Mouse (Mus musculus): ENCODE measurements at regions not wholly inside any gene's neighbourhood (a gene's known extent, or its start where the extent isn't known, plus 50 kb on each side); places are given as distances from the start of the nearest gene placed in this dataset.

GRCm38 (mm10) chr2:57185151-57185550 lies 52.3 kb upstream of the Gpd2 start:
- no peak for DNase-seq

GRCm38 (mm10) chr2:57183108-57183507 lies 54.3 kb upstream of the Gpd2 start:
- DNase-seq, result peak in 1 of 2 experiments; percentile 15

GRCm38 (mm10) chr2:57181692-57182541 lies 55.5 kb upstream of the Gpd2 start:
- DNase-seq, result peak; percentile 95 to 96

GRCm38 (mm10) chr2:57181350-57181691 lies 56.1 kb upstream of the Gpd2 start:
- DNase-seq, result no peak

GRCm38 (mm10) chr2:57178056-57178455 lies 54.3 kb upstream of the Nr4a2 start:
- no peak for DNase-seq

DNA sequence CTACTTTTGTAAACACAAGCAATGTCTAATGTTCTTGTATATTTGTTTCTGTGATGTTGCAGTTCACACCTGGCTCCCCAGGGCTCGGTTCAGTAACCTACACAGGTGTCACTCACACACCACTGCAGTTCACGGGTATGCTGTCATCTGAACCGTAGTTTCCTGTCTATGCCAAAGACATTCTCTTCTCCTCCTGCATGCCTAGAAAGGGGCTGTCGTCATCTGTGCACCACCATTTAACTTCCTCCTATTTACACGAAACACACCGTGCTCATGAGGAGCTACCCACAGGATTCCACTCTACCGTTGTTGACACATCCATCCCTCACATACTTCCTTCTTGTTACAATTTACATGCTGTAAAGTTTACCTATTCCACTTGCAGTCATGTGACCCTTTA lies 52.7 kb upstream of the Nr4a2 start:
- DNase-seq, result peak; percentile 15 to 32

GRCm38 (mm10) chr2:57175219-57175618 lies 51.4 kb upstream of the Nr4a2 start:
- DNase-seq, result no peak
